ENCODE assay signal across 15 mouse cellular contexts in genomic region chr17:80947075-80947960, GRCm38 (mm10). TPM values are rescaled to one million over a fixed set of nuclear protein-coding genes. Genes with fewer than 3 reads are reported as not detected.
DNase-seq lines count a peak whose midpoint lies in the region; ATAC-seq lines count a peak whose summit lies in the region.
"Had no signal": no experiment of that assay in that cellular context is flagged by ENCODE, and none has a peak within 500 bp of the region (broad histone marks: within the 10 kb centered on the region; RNA-seq: fewer than 3 reads in every experiment).

No protein-coding gene starts in this region.

- peak; percentile 36 to 48 for DNase-seq in kidney, postnatal 36 days
- no peak for DNase-seq in frontal cortex, postnatal 10 days (ENCODE audit: low spot score in 2 of 2)
- no peak for DNase-seq in ovary, postnatal 14 days (ENCODE audit: low spot score)
- DNase-seq: adrenal gland, postnatal 36 days; heart, adult 18-20 months; layer of hippocampus, adult 9-11 months; lung, postnatal 10 days; right cerebral cortex, postnatal 4 days had no signal

- 80% methylated on average over 12 of the region's 12 CpGs for WGBS in kidney, embryonic 16.5 days
- 79% methylated on average over 12 of the region's 12 CpGs for WGBS in forebrain, embryonic 16.5 days
- WGBS in hindbrain, embryonic 15.5 days = 73% methylated on average over 12 of the region's 12 CpGs
- WGBS in neural tube, embryonic 13.5 days = 82% methylated on average over 12 of the region's 12 CpGs

- peaks cover 21% of the 10 kb centered on the region for H3K27me3 ChIP-seq in kidney, embryonic 16.5 days (ENCODE audit: insufficient read depth, low read length)
- H3K27me3 ChIP-seq in forebrain, embryonic 16.5 days (replicated peaks; ENCODE audit: control insufficient read depth, insufficient read depth, low read length) = no peaks in the 10 kb centered on the region
- no peaks in the 10 kb centered on the region for H3K27me3 ChIP-seq in hindbrain, embryonic 15.5 days
- H3K27me3 ChIP-seq in neural tube, embryonic 13.5 days = no peaks in the 10 kb centered on the region; the same call in 1 of the 2 replicates

- H3K27ac ChIP-seq in kidney, embryonic 16.5 days (ENCODE audit: low read length) = no peak overlapping the region
- H3K27ac ChIP-seq in forebrain, embryonic 16.5 days (ENCODE audit: low read length) = no peak overlapping the region
- peak overlapping the region; percentile 34; the same call in 1 of the 2 replicates for H3K27ac ChIP-seq in hindbrain, embryonic 15.5 days (replicated peaks)
- no peak overlapping the region for H3K27ac ChIP-seq in neural tube, embryonic 13.5 days (replicated peaks)
- H3K27ac ChIP-seq: embryonic facial prominence, embryonic 15.5 days; liver, embryonic 14.5 days had no signal

- H3K9me3 ChIP-seq in kidney, embryonic 16.5 days (ENCODE audit: low read length) = no peaks in the 10 kb centered on the region
- H3K9me3 ChIP-seq in forebrain, embryonic 16.5 days (ENCODE audit: control insufficient read depth, low read length) = no peaks in the 10 kb centered on the region
- H3K9me3 ChIP-seq in hindbrain, embryonic 15.5 days = no peaks in the 10 kb centered on the region
- no peaks in the 10 kb centered on the region for H3K9me3 ChIP-seq in neural tube, embryonic 13.5 days
- H3K9me3 ChIP-seq: embryonic facial prominence, embryonic 15.5 days had no signal

- no peak for ATAC-seq in kidney, embryonic 16.5 days (ENCODE audit: low FRiP score, low TSS enrichment)
- ATAC-seq in forebrain, embryonic 16.5 days = no peak
- ATAC-seq in hindbrain, embryonic 15.5 days (ENCODE audit: low FRiP score, low read depth) = no peak
- ATAC-seq in neural tube, embryonic 13.5 days (ENCODE audit: low read depth) = no peak
- ATAC-seq: intestine, embryonic 16.5 days had no signal

- no peak overlapping the region; the same call in 1 of the 2 replicates for H3K4me2 ChIP-seq in kidney, embryonic 16.5 days (replicated peaks; ENCODE audit: low read depth, low read length)
- H3K4me2 ChIP-seq in forebrain, embryonic 16.5 days (ENCODE audit: low read length) = peak overlapping the region; percentile 81
- peak overlapping the region; percentile 60 for H3K4me2 ChIP-seq in hindbrain, embryonic 15.5 days
- H3K4me2 ChIP-seq in neural tube, embryonic 13.5 days = peak overlapping the region; percentile 85
- H3K4me2 ChIP-seq: embryonic facial prominence, embryonic 15.5 days had no signal

- H3K4me1 ChIP-seq in kidney, embryonic 16.5 days (ENCODE audit: insufficient read depth, low read length) = 0 out of 2 replicates have a peak, but pooled peaks cover 5% of the 10 kb centered on the region
- peaks cover 35% of the 10 kb centered on the region for H3K4me1 ChIP-seq in forebrain, embryonic 16.5 days (replicated peaks; ENCODE audit: control insufficient read depth, insufficient read depth, low read length)
- H3K4me1 ChIP-seq in hindbrain, embryonic 15.5 days (replicated peaks) = peaks cover 44% of the 10 kb centered on the region
- H3K4me1 ChIP-seq in neural tube, embryonic 13.5 days (replicated peaks) = peaks cover 51% of the 10 kb centered on the region

- H3K36me3 ChIP-seq in kidney, embryonic 16.5 days (ENCODE audit: insufficient read depth, low read length) = no peaks in the 10 kb centered on the region
- no peaks in the 10 kb centered on the region for H3K36me3 ChIP-seq in forebrain, embryonic 16.5 days (ENCODE audit: control insufficient read depth, insufficient read depth)
- no peaks in the 10 kb centered on the region for H3K36me3 ChIP-seq in hindbrain, embryonic 15.5 days
- H3K36me3 ChIP-seq in neural tube, embryonic 13.5 days = no peaks in the 10 kb centered on the region
- H3K36me3 ChIP-seq: embryonic facial prominence, embryonic 15.5 days had no signal

- H3K4me3 ChIP-seq in kidney, embryonic 16.5 days (ENCODE audit: low read length) = no peak overlapping the region
- H3K4me3 ChIP-seq in forebrain, embryonic 16.5 days (replicated peaks; ENCODE audit: low read length) = peak overlapping the region; percentile 51
- H3K4me3 ChIP-seq in hindbrain, embryonic 15.5 days = peak overlapping the region; percentile 42
- H3K4me3 ChIP-seq in neural tube, embryonic 13.5 days = peak overlapping the region; percentile 88
- H3K4me3 ChIP-seq: embryonic facial prominence, embryonic 15.5 days had no signal

- H3K9ac ChIP-seq in kidney, embryonic 16.5 days (replicated peaks; ENCODE audit: low read length) = no peak overlapping the region
- H3K9ac ChIP-seq in forebrain, embryonic 16.5 days (replicated peaks; ENCODE audit: low read depth, low read length) = no peak overlapping the region; the same call in 1 of the 2 replicates
- H3K9ac ChIP-seq in hindbrain, embryonic 15.5 days = peak overlapping the region; percentile 30; the same call in 1 of the 2 replicates
- no peak overlapping the region for H3K9ac ChIP-seq in neural tube, embryonic 13.5 days
- H3K9ac ChIP-seq: embryonic facial prominence, embryonic 15.5 days; liver, embryonic 14.5 days had no signal

RNA-seq across cellular contexts. Expression of gene Tmem178, which starts 2.9 kb away (rescaled TPM):
- 16.8 and 17.8 TPM in 2 replicates for polyA plus RNA-seq in kidney, embryonic 16.5 days (2015; fragmentation: Nextera tagmentation; extraction: Ambion mirVana)
- polyA plus RNA-seq in forebrain, embryonic 16.5 days (2015; fragmentation: Nextera tagmentation; extraction: Ambion mirVana) = 36.3 and 41.4 TPM in 2 replicates
- polyA plus RNA-seq in hindbrain, embryonic 15.5 days (2015; fragmentation: Nextera tagmentation; extraction: Ambion mirVana) = 31.1 and 32.9 TPM in 2 replicates
- 36.5 and 41.6 TPM in 2 replicates for polyA plus RNA-seq in neural tube, embryonic 13.5 days (2015; fragmentation: Nextera tagmentation; extraction: Ambion mirVana)

Comparison
In these comparisons a context has a peak if more than half of its experiments do, and no peak if none do; other contexts are left out.
1. DNase-seq: peak in kidney, postnatal 36 days (2 of 2); none in frontal cortex, postnatal 10 days (0 of 2) and ovary, postnatal 14 days (single experiment).